Mouse (Mus musculus): ENCODE measurements around the gene Sgpp2. TPM values are rescaled to one million over a fixed set of nuclear protein-coding genes. Genes with fewer than 3 reads are reported as not detected.

Sgpp2 gene
- polyA plus RNA-seq, 1 experiment from 2014 or later = 0.29 TPM

DNA sequence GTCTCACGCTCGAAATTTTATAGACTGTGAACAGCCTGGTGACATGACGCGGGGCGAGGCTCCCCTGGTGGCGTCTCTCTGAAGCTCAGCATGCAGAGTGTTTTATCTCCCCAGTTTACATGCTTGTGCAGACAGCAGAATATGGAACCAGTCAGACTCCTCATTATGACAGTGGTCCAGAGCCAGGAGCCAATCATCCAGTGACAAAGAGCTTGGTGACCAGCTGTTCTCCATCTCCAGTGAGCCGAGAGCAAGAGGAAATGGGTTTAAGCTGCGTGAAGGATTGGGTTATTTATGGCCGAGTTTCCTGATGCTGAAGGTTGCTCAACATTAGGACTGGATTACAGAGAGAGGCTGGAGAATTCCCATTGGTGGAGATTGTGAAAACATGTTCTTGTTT is 28.1 kb downstream of the Sgpp2 start:
- no peak for DNase-seq (ENCODE audit: low spot score)

DNA sequence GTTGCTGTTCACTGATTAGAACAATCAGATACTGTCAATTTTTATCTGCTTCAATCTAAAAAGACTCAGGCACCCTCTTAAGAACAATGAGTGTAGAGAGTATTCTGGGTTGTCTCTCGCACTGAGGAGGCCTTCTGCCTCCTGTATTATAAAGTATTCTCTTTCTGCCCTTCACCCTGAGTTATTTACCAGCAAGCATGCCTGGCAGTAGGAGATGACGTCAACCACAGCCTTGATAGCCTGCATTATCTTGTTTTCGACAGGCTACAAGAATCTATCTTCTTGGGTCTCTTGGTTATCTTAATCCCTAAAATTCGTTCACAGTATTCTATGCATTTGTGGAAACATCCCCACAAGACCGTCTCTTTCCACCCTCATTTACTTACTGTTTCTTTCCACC is 29.8 kb downstream of the Sgpp2 start:
- no peak for DNase-seq (ENCODE audit: low spot score)

GRCm38 (mm10) chr1:78340584-78340983 is 30.4 kb downstream of the Sgpp2 start:
- DNase-seq (ENCODE audit: low spot score) = no peak

DNA sequence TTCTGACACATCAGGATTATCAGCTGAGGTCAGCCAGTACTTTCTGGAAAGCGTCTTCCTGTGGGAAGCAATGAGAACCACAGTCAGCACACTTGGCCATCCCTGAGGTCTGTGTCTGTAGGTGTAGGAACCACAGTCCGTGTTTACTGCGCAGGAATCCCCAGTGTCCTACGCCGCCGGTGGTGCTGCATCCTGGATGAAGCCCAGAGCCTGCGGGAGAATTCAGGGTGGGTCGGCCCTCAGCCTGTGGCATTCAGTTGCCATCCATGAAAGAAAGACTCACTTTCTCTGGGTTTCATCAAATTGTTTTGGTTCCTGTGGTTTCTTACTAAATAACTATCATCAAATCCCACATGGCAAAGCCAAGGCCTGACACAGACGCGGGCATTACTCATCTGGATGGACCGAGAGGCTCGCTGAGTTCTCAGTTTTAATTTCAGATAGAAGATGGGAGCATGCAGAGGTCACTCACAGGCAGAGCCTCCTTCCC is 37.2 kb downstream of the Sgpp2 start:
- no peak for DNase-seq (ENCODE audit: low spot score)

DNA sequence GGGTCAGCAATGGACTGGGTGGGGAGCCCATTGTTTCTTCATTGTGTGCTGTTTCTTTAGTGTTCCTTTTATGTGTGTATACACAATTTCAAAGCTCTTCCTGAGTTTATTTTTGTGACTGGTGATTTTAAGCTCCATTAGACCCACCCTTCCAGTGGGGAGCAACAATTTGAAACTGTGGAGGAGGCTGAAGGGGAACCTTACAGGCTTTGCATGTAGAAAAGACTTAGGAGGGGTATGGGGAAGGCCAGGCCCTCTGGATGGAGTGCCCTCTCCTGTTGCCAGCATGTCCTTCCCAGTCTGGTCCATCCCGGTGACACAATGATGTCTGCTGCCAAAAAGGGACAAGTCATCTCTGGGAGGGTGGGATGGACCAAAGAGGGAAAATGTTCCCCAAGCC is 39.1 kb downstream of the Sgpp2 start:
- no peak for DNase-seq (ENCODE audit: low spot score)

GRCm38 (mm10) chr1:78353254-78353653 is 43.1 kb downstream of the Sgpp2 start:
- no peak for DNase-seq (ENCODE audit: low spot score)

- no peak for DNase-seq (ENCODE audit: low spot score)
These were observed 45.0 kb downstream of the Sgpp2 start for GRCm38 (mm10) chr1:78355123-78355522.

GRCm38 (mm10) chr1:78357415-78357814 is 47.3 kb downstream of the Sgpp2 start:
- DNase-seq (ENCODE audit: low spot score) = no peak

DNA sequence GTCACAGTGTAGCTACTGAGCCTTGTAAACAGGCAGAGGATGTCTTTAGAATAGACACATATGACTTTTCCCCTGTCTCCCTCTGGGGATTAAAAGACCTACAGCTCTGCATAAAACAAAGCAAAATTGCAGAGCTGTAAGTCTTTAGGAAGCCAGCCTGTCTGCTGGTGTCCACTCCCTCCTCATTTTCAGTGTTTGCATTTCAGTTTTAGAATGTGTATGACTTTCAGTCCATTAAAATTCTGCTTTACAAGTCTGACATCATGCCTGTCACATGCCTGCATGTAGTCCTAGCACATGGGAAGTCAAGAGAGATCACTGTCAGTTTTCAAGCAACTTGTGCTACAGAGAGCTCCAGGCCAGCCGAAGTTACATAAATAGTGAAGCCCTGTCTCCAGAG is 47.7 kb downstream of the Sgpp2 start:
- DNase-seq (ENCODE audit: low spot score) = no peak

GRCm38 (mm10) chr1:78363965-78364889 is 54.1 kb downstream of the Sgpp2 start:
- DNase-seq (ENCODE audit: low spot score) = no peak

DNA sequence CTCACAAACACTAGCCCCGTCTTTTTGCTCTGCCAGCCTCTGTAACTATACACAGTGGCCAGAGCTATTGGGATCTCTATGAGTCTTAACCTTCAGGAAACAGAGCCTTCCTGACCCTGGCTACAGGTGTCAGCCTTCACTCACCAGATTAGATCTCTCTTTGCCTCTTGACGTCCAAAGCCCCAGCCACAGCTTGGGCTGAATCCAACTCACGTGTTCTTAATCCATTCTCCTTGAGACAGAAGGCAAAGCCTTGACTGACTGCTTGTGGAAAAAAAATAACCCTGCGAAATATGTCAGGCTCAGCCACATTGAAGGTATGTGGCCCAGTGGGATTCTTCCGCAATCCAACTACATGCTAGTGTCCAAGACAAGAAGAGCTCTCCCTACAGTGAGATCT is 57.7 kb downstream of the Sgpp2 start:
- no peak for DNase-seq (ENCODE audit: low spot score)

- no peak for DNase-seq (ENCODE audit: low spot score)
These were observed 60.0 kb downstream of the Sgpp2 start for GRCm38 (mm10) chr1:78370121-78370520.

- DNase-seq (ENCODE audit: low spot score) = no peak
These were observed 61.6 kb downstream of the Sgpp2 start for GRCm38 (mm10) chr1:78371569-78372236.

DNA sequence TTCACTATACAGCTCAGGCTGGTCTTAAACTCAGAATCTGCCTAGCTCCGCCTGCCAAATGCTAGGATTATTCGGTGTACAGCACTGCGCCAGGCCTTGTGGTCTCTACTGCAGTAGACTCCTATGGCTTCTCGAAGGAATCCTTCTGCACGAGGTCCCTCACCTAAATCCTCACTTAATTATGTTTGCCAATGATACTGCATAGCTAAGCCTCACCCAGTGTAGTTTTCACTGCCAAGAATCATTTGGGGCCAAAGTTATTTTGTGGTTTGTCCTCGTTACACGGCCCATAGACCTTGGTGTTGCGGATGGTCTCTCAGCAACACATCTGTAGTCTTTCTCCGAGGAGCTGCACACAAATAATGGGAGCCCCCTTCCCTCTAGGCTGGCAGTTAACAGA is 62.2 kb downstream of the Sgpp2 start:
- no peak for DNase-seq (ENCODE audit: low spot score)

GRCm38 (mm10) chr1:78373836-78374235 is 63.7 kb downstream of the Sgpp2 start:
- no peak for DNase-seq (ENCODE audit: low spot score)

- DNase-seq (ENCODE audit: low spot score) = no peak
These were observed 64.9 kb downstream of the Sgpp2 start for GRCm38 (mm10) chr1:78375058-78375457.

DNA sequence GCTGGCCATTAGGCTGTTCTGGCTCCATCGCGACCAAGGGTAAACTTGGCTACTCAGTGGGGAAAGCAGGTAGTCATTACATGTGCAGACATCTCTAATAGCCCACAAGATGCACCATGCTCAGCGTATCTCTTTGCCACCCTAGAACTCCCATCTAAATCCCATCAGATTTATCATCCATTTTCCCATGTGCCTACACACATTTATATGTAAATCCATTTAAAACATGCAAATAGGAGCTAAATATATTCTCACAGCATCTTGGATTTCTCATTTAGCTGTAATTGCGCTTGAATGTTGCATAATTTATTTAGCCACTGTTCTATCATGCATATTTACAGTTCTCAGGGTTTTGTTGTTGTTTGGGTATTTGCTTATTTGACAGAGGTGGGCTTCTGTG is 70.8 kb downstream of the Sgpp2 start:
- no peak for DNase-seq (ENCODE audit: low spot score)

DNA sequence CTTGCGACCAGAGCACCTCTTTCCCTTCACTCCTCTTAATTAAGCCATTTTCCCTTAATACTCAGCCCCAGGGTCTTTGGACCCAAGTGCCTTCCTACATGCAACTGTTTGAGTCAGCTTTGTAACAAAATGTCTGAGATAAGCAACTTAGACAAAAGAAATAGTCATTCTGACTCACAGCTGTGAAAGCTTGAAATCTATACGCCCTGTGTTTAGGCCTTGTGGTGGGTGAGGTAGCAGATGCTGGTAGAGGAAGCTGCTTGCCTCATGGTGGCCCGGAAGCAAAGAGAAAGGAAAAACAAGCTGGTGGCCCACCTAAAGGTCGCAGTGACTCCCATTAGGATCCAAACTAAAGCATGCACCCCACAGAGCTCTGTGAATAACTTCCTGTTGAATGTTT is 77.7 kb downstream of the Sgpp2 start:
- no peak for DNase-seq (ENCODE audit: low spot score)

DNA sequence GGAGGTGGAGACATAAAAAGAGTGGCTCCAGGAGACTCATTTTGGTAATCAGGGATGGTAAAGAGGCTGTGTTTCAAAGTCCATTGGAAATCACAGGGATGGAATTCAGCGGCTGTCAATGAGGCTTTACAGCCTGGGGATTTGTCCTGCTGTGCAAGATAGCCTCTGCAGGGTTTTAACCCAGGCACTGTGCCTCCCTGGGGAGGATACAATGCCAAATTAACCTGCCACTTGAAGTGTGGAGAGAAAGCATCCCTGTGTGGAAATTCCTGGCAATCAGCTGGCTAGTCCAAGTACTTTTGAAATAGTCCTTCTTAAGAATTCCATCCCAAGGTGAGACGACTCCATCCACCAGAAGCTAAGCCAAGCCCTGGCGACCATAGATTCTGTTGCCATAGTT is 78.7 kb downstream of the Sgpp2 start:
- no peak for DNase-seq (ENCODE audit: low spot score)

GRCm38 (mm10) chr1:78395191-78395735 is 85.1 kb downstream of the Sgpp2 start:
- no peak for DNase-seq (ENCODE audit: low spot score)

GRCm38 (mm10) chr1:78395737-78396136 is 85.6 kb downstream of the Sgpp2 start:
- no peak for DNase-seq (ENCODE audit: low spot score)

GRCm38 (mm10) chr1:78396320-78396913 is 86.3 kb downstream of the Sgpp2 start:
- no peak for DNase-seq (ENCODE audit: low spot score)
